Mouse (Mus musculus) natural killer cell, adult 2 months (primary cell): ENCODE measurements around the gene Olfr1305.

Experiments
- DNase-seq, 2 experiments: peaks; one replicate each; pipeline ENCODE4 v3.0.0; 2022; ENCODE audit warnings: low spot score in 2 of 2

Olfr1305 gene

DNA sequence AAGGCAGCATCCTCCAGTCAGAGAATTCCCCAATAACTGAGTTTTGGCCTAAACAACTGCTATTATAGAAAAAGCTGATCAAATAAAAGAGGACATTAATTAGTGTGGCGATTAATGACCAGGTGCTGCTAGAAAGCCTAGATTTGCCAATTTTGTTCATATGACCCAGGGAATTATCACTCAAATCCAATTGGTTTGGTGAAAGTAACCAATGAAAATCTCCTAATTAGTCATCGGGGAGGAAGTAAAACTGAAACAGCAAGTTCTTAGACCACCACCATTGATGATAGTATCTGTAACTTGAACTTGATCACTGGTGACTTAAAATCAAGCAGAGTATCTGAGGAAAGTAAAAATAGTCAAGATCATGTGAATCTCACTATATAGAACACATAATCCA is at the start of gene Olfr1305:
Olfr1305 (minus strand) TSS at position 101 of the 400 bp plus-strand sequence.
- DNase-seq, result no peak

DNA sequence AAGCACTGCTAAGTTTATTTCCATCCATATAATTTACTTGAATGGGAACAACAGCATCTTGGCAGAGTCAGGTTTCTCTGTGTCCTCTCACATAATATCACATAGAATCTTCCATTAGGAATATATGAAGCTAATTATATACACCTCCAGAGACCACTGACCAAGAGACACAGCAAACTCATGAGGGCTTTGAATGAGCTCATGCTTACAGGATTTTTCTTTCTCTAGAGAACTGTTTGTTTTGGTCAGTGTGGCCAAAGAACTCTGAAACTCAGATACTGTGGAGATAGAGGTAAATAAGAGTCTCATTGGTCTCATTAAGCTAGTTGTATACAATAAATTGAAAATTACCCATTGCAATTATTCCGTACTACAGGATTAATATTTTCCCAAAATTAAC is 39.2 kb upstream of the Olfr1305 start, which contains the start of gene Olfr1306:
Olfr1306 (minus strand) TSS at position 101 of the 400 bp plus-strand sequence.
- DNase-seq, result no peak

- DNase-seq, result no peak
These were observed 56.7 kb downstream of the Olfr1305 start, which contains the start of gene Olfr1303 for GRCm38 (mm10) chr2:111820240-111820639. Gene Olfr1303, minus strand, starts transcription at chr2:111820340.
